Mouse (Mus musculus): ENCODE measurements around the gene Pik3r1. TPM values are rescaled to one million over a fixed set of nuclear protein-coding genes. Genes with fewer than 3 reads are reported as not detected.

The Pik3r1 gene
- polyA plus RNA-seq, 1 experiment, result 35.2 TPM

DNA sequence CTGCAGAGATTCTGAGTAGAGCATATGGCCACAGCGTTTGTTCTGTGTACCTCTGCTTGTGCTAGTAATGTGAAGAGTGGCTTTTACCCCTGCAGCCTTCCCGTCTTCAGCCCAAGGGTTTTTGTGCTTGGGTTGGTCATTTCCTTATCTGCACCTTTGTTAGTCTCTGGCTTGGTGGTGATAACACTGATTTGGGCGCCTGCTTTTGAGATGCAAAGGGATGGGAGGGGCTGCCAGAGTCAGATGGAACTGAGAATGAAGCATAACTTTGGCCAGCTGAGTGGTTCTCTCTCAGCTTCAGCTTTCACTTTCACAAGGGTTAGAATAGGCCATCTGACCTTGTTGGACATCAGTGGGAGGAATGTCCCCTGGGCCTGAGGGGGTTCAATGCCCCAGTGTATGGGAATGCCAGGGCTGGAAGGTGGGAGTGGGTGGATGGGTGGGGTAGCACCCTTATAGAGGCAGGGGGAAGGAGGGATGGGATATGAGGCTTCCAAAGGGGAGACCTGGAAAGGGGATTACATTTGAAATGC is 37.6 kb upstream of the Pik3r1 start:
- no peaks in the 10 kb centered on the region for H3K36me3 ChIP-seq (ENCODE audit: control insufficient read depth, insufficient read depth, low read length)
- no peak for TF ChIP-seq POLR2A (IDR thresholded peaks at IDR 0.05; ENCODE audit: control insufficient read depth, extremely low read depth, insufficient read depth, low read length, poor library complexity)
- TF ChIP-seq CTCF (IDR thresholded peaks at IDR 0.05; ENCODE audit: borderline replicate concordance, control insufficient read depth, extremely low read depth, insufficient read depth, low read length, poor library complexity), result no peak
- no peak for DNase-seq
- H3K4me3 ChIP-seq (ENCODE audit: control insufficient read depth, insufficient read depth, low read length), result no peak overlapping the region
- no peaks in the 10 kb centered on the region for H3K27me3 ChIP-seq (ENCODE audit: control insufficient read depth, insufficient read depth, low read length)
- no peak overlapping the region for H3K27ac ChIP-seq (ENCODE audit: control insufficient read depth, insufficient read depth, low read length)
- WGBS, result 83% methylated on average over 3 of the region's 3 CpGs
- peaks cover 6% of the 10 kb centered on the region; the same call in 1 of the 2 replicates for H3K4me1 ChIP-seq (replicated peaks; ENCODE audit: control insufficient read depth, insufficient read depth, low read length)

- no peaks in the 10 kb centered on the region for H3K36me3 ChIP-seq (ENCODE audit: control insufficient read depth, insufficient read depth, low read length)
- DNase-seq, result peak; percentile 55
- TF ChIP-seq POLR2A (IDR thresholded peaks at IDR 0.05; ENCODE audit: control insufficient read depth, extremely low read depth, insufficient read depth, low read length, poor library complexity) (no peak), CTCF (IDR thresholded peaks at IDR 0.05; ENCODE audit: borderline replicate concordance, control insufficient read depth, extremely low read depth, insufficient read depth, low read length, poor library complexity) (no peak)
- H3K4me1 ChIP-seq (replicated peaks; ENCODE audit: control insufficient read depth, insufficient read depth, low read length), result peaks cover 14% of the 10 kb centered on the region
- peak overlapping the region; percentile 28 for H3K4me3 ChIP-seq (ENCODE audit: control insufficient read depth, insufficient read depth, low read length)
- H3K27me3 ChIP-seq (ENCODE audit: control insufficient read depth, insufficient read depth, low read length), result no peaks in the 10 kb centered on the region
- 11% methylated on average over 41 of the region's 41 CpGs for WGBS
- H3K27ac ChIP-seq (ENCODE audit: control insufficient read depth, insufficient read depth, low read length), result no peak overlapping the region
Observed at GRCm38 (mm10) chr13:101801372-101802186, 33.6 kb upstream of the Pik3r1 start.

- TF ChIP-seq POLR2A (IDR thresholded peaks at IDR 0.05; ENCODE audit: control insufficient read depth, extremely low read depth, insufficient read depth, low read length, poor library complexity), result no peak
- no peak for TF ChIP-seq CTCF (IDR thresholded peaks at IDR 0.05; ENCODE audit: borderline replicate concordance, control insufficient read depth, extremely low read depth, insufficient read depth, low read length, poor library complexity)
- peaks cover 14% of the 10 kb centered on the region for H3K4me1 ChIP-seq (replicated peaks; ENCODE audit: control insufficient read depth, insufficient read depth, low read length)
- 89% methylated on average over 10 of the region's 10 CpGs for WGBS
- no peaks in the 10 kb centered on the region for H3K27me3 ChIP-seq (ENCODE audit: control insufficient read depth, insufficient read depth, low read length)
- H3K36me3 ChIP-seq (ENCODE audit: control insufficient read depth, insufficient read depth, low read length), result no peaks in the 10 kb centered on the region
- no peak overlapping the region for H3K27ac ChIP-seq (ENCODE audit: control insufficient read depth, insufficient read depth, low read length)
- H3K4me3 ChIP-seq (ENCODE audit: control insufficient read depth, insufficient read depth, low read length), result peak overlapping the region; percentile 28
- no peak for DNase-seq
Observed at GRCm38 (mm10) chr13:101800833-101801371, 32.9 kb upstream of the Pik3r1 start.

DNA sequence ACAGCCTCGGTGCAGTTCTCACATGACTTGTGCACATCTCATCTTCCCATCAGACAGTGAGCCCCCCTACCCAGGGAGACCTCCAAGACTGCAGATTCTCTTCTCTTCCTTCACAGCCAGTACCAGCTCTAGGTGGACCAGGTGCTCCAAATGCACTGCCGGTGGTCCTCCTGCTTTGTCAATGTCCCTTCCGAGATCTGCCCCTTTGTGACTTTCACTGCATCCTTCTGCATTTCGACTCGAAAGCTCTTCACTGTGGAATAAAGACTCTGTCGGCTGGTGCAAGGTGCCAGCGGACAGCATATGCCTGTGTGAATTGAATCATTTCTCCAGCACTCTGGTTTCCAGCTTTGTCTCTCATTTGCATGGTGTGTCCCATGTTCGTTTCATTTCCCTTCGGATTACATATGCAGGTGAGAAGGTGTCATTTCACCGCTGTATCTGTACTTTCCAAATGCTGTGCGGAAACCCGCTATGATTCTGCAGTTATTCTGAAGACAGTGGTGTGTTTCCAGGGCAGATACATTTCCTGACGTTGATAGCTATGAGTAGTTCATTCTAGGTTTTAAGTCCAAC is 32.1 kb upstream of the Pik3r1 start:
- WGBS, result 98% methylated on average over 13 of the region's 13 CpGs
- H3K4me3 ChIP-seq (ENCODE audit: control insufficient read depth, insufficient read depth, low read length), result no peak overlapping the region
- DNase-seq, result no peak
- no peaks in the 10 kb centered on the region for H3K36me3 ChIP-seq (ENCODE audit: control insufficient read depth, insufficient read depth, low read length)
- H3K27ac ChIP-seq (ENCODE audit: control insufficient read depth, insufficient read depth, low read length), result no peak overlapping the region
- no peak for TF ChIP-seq POLR2A (IDR thresholded peaks at IDR 0.05; ENCODE audit: control insufficient read depth, extremely low read depth, insufficient read depth, low read length, poor library complexity)
- no peak for TF ChIP-seq CTCF (IDR thresholded peaks at IDR 0.05; ENCODE audit: borderline replicate concordance, control insufficient read depth, extremely low read depth, insufficient read depth, low read length, poor library complexity)
- no peaks in the 10 kb centered on the region for H3K27me3 ChIP-seq (ENCODE audit: control insufficient read depth, insufficient read depth, low read length)
- peaks cover 14% of the 10 kb centered on the region for H3K4me1 ChIP-seq (replicated peaks; ENCODE audit: control insufficient read depth, insufficient read depth, low read length)

- WGBS, result 97% methylated on average over 2 of the region's 2 CpGs
- Histone ChIP-seq H3K36me3 (ENCODE audit: control insufficient read depth, insufficient read depth, low read length) (no peaks in the 10 kb centered on the region), H3K4me1 (replicated peaks; ENCODE audit: control insufficient read depth, insufficient read depth, low read length) (peaks cover 14% of the 10 kb centered on the region), H3K27me3 (ENCODE audit: control insufficient read depth, insufficient read depth, low read length) (no peaks in the 10 kb centered on the region), H3K4me3 (ENCODE audit: control insufficient read depth, insufficient read depth, low read length) (no peak overlapping the region), H3K27ac (ENCODE audit: control insufficient read depth, insufficient read depth, low read length) (no peak overlapping the region)
- TF ChIP-seq POLR2A (IDR thresholded peaks at IDR 0.05; ENCODE audit: control insufficient read depth, extremely low read depth, insufficient read depth, low read length, poor library complexity), result no peak
- TF ChIP-seq CTCF (IDR thresholded peaks at IDR 0.05; ENCODE audit: borderline replicate concordance, control insufficient read depth, extremely low read depth, insufficient read depth, low read length, poor library complexity), result no peak
- no peak for DNase-seq
Observed at GRCm38 (mm10) chr13:101799318-101799717, 31.3 kb upstream of the Pik3r1 start.

- Histone ChIP-seq H3K36me3 (ENCODE audit: control insufficient read depth, insufficient read depth, low read length) (no peaks in the 10 kb centered on the region), H3K27me3 (ENCODE audit: control insufficient read depth, insufficient read depth, low read length) (no peaks in the 10 kb centered on the region), H3K27ac (ENCODE audit: control insufficient read depth, insufficient read depth, low read length) (no peak overlapping the region), H3K4me1 (replicated peaks; ENCODE audit: control insufficient read depth, insufficient read depth, low read length) (peaks cover 14% of the 10 kb centered on the region), H3K4me3 (ENCODE audit: control insufficient read depth, insufficient read depth, low read length) (no peak overlapping the region)
- DNase-seq, result no peak
- no peak for TF ChIP-seq CTCF (IDR thresholded peaks at IDR 0.05; ENCODE audit: borderline replicate concordance, control insufficient read depth, extremely low read depth, insufficient read depth, low read length, poor library complexity)
- 57% methylated on average over 4 of the region's 4 CpGs for WGBS
Observed at GRCm38 (mm10) chr13:101798522-101798921, 30.5 kb upstream of the Pik3r1 start.

Measured in thymus, adult 2 months (tissue).